Mouse (Mus musculus): Measurements from ENCODE around the gene Syt14. TPM values are rescaled to one million over a fixed set of nuclear protein-coding genes. Genes with fewer than 3 reads are reported as not detected.

Syt14 gene
- polyA plus RNA-seq (2015; fragmentation: Nextera tagmentation; extraction: Ambion mirVana), result 1.6 and 1.7 TPM in 2 replicates

DNA sequence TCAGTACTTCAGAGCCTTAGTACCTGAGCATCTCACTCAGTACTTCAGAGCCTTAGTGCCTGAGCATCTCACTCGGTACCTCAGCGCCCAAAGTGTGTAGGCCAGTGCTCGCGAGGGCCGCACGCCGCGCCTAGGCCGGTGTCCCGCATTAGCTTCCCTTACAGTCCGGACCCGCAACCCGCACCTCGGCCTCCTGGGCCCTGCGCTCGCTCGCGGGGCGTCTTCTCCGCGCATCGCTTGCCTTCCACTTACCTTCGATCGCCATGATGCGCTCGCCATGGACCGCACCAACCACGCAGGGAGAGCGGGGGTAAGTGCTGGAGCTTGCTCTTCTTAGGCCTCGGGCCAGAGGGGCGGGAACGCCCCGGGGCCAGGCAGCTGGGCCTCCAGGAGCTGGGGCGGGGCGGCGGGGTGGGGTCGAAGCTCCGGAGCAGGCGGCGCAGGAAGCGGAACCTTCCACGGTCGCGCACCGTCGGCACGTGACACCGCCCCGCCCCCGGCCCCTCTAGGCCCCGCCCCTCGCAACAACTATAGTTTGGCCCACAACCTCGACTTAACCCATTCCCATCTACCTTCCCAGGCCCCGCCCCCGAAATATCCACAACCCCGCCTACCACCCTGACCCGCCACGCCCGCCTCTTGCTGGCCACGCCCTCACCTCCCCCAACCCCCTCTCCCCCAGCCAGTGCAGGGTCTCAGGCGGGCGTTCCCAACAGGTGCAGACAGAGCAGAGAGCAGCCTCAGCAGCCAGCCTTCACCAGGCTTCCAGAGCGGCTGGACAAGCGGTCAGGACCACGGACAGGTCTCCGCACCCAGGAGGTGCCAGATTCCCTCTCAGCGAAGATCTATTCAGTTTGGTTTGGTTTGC lies at the start of gene Syt14:
Syt14 (minus strand) TSS at position 405 of the 868 bp plus-strand sequence.
- Histone ChIP-seq H3K4me1 (peaks cover 14% of the 10 kb centered on the region), H3K4me3 (replicated peaks) (peak within 1 kb of the TSS; percentile 66), H3K9ac (peak within 1 kb of the TSS; percentile 35; the same call in 1 of the 2 replicates), H3K36me3 (no peaks in the 10 kb centered on the region), H3K27me3 (no peaks in the 10 kb centered on the region; the same call in 1 of the 2 replicates), H3K4me2 (replicated peaks) (peak within 1 kb of the TSS; percentile 95), H3K9me3 (replicated peaks) (no peaks in the 10 kb centered on the region), H3K27ac (replicated peaks) (no peak within 1 kb of the TSS)
- peak; percentile 91 for ATAC-seq (ENCODE audit: insufficient number of reproducible peaks, low FRiP score, low TSS enrichment, low read depth)
- WGBS, result under 1% methylated on average over 67 of the region's 67 CpGs

- WGBS, result 100% methylated on average over 1 of the region's 1 CpGs
Measured at GRCm38 (mm10) chr1:193084016-193084415, 48.4 kb upstream of the Syt14 start.

GRCm38 (mm10) chr1:193083051-193083450 lies 47.5 kb upstream of the Syt14 start:
- H3K4me1 ChIP-seq, result peaks cover 10% of the 10 kb centered on the region
- no peaks in the 10 kb centered on the region for H3K9me3 ChIP-seq (replicated peaks)
- H3K9ac ChIP-seq, result no peak overlapping the region
- 61% methylated on average over 7 of the region's 7 CpGs for WGBS
- H3K27ac ChIP-seq (replicated peaks), result no peak overlapping the region
- no peaks in the 10 kb centered on the region for H3K27me3 ChIP-seq
- ATAC-seq (ENCODE audit: insufficient number of reproducible peaks, low FRiP score, low TSS enrichment, low read depth), result no peak
- no peaks in the 10 kb centered on the region for H3K36me3 ChIP-seq
- H3K4me2 ChIP-seq (replicated peaks), result no peak overlapping the region
- no peak overlapping the region for H3K4me3 ChIP-seq (replicated peaks)

More at GRCm38 (mm10) chr1:193084016-193084415, 48.4 kb upstream of the Syt14 start:
- no peak for ATAC-seq (ENCODE audit: insufficient number of reproducible peaks, low FRiP score, low TSS enrichment, low read depth)
- H3K27me3 ChIP-seq, result no peaks in the 10 kb centered on the region
- no peak overlapping the region for H3K9ac ChIP-seq
- no peak overlapping the region for H3K4me3 ChIP-seq (replicated peaks)
- no peaks in the 10 kb centered on the region for H3K36me3 ChIP-seq
- no peak overlapping the region for H3K4me2 ChIP-seq (replicated peaks)
- no peaks in the 10 kb centered on the region for H3K9me3 ChIP-seq (replicated peaks)
- no peak overlapping the region for H3K27ac ChIP-seq (replicated peaks)
- H3K4me1 ChIP-seq, result peaks cover 10% of the 10 kb centered on the region

DNA sequence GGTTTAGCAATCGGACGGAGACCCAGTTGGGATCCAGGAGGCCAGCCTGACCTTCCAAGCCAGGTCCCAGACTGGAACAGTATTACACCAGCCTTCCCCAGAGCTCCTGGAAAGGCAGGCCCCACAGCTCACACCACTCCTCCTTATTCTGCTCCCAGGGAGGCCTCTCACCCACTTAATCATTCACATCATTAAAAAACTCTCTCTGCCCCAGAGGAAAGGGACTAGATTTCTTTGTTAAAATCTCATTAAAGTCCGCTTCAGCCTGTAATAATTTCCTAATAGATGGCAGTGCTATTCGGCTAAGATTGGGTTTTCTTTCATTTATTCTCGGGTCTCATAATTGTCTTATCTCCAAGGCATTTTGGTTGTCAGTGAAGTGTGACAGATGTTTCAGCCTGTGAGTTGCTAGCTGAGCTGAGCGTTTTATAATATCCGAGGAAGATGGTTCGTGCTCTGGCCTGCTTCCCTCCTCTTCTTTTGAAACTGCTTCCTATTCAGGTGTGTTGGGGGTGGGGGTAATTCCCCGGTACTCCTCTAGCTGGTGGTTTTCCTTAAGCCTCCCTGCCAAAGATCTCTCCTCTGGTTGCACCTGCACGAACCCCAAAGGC lies 46.8 kb upstream of the Syt14 start:
- Histone ChIP-seq H3K27ac (replicated peaks) (no peak overlapping the region), H3K4me2 (replicated peaks) (no peak overlapping the region), H3K27me3 (no peaks in the 10 kb centered on the region), H3K36me3 (no peaks in the 10 kb centered on the region), H3K9me3 (replicated peaks) (no peaks in the 10 kb centered on the region), H3K4me1 (peaks cover 9% of the 10 kb centered on the region), H3K9ac (no peak overlapping the region), H3K4me3 (replicated peaks) (no peak overlapping the region)
- 42% methylated on average over 10 of the region's 10 CpGs for WGBS
- no peak for ATAC-seq (ENCODE audit: insufficient number of reproducible peaks, low FRiP score, low TSS enrichment, low read depth)

DNA sequence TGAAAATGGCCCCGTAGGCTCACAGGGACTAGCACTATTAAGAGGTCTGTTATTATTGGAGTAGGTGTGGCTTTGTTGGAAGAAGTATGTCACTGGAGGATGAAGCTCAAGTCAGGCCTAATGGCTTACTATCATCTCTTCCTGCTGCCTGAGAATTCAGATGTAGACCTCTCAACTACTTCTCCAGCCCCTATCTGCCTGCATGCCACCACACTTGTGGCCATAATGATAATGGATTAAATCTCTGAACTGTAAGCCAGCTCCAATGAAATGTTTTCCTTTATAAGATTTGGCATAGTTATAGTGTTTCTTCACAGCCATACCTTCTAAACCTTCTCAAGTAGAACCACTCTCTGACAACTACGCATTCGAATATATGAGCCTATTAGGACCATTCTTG lies 27.0 kb upstream of the Syt14 start:
- no peak for ATAC-seq (ENCODE audit: insufficient number of reproducible peaks, low FRiP score, low TSS enrichment, low read depth)
- H3K4me1 ChIP-seq, result no peaks in the 10 kb centered on the region
- H3K4me2 ChIP-seq (replicated peaks), result no peak overlapping the region
- H3K27me3 ChIP-seq, result no peaks in the 10 kb centered on the region
- no peak overlapping the region for H3K9ac ChIP-seq
- 92% methylated on average over 3 of the region's 3 CpGs for WGBS
- H3K27ac ChIP-seq (replicated peaks), result no peak overlapping the region
- no peaks in the 10 kb centered on the region for H3K36me3 ChIP-seq
- H3K9me3 ChIP-seq (replicated peaks), result no peaks in the 10 kb centered on the region
- H3K4me3 ChIP-seq (replicated peaks), result no peak overlapping the region

DNA sequence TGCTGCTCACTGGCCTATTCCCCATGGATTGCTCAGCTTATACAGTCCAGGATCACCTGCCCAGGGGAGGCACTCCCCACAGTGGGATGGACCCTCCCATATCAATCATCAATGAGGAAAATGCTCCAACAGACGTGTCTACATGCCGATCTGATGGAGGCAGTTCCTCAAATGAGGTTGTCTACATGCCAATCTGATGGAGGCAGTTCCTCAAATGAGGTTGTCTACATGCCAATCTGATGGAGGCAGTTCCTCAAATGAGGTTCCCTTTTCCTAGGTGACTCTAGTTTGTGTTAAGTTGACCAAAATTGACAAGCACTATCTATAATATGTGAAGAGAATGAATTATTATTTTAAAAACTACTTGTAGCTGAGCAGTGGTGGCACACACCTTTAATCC lies 24.6 kb upstream of the Syt14 start:
- Histone ChIP-seq H3K9ac (no peak overlapping the region), H3K36me3 (no peaks in the 10 kb centered on the region), H3K27me3 (no peaks in the 10 kb centered on the region), H3K4me2 (replicated peaks) (no peak overlapping the region), H3K4me3 (replicated peaks) (no peak overlapping the region), H3K9me3 (replicated peaks) (no peaks in the 10 kb centered on the region), H3K4me1 (no peaks in the 10 kb centered on the region), H3K27ac (replicated peaks) (no peak overlapping the region)
- 79% methylated on average over 2 of the region's 2 CpGs for WGBS
- ATAC-seq (ENCODE audit: insufficient number of reproducible peaks, low FRiP score, low TSS enrichment, low read depth), result no peak

DNA sequence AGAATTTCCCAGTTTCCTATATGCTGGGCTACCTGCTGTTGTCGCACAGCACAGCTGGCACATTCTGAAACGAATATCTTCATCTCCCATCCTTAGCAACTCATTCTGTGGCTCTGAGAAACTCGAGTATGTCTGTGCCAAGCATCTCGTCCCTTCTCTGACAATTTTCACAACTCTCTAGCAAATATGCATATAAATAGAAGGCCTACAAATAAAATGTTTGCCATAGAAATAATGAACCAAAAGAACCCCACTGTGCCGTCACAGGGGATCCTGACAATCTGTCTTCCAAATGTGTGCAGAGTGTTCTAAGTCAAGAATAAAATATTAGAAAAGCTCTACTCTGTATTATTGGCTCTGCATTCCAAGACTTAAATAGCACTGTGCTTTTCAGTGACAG lies 24.0 kb upstream of the Syt14 start:
- ATAC-seq (ENCODE audit: insufficient number of reproducible peaks, low FRiP score, low TSS enrichment, low read depth), result no peak
- Histone ChIP-seq H3K9me3 (replicated peaks) (no peaks in the 10 kb centered on the region), H3K36me3 (no peaks in the 10 kb centered on the region), H3K27ac (replicated peaks) (no peak overlapping the region), H3K4me2 (replicated peaks) (no peak overlapping the region), H3K4me1 (no peaks in the 10 kb centered on the region), H3K27me3 (no peaks in the 10 kb centered on the region), H3K4me3 (replicated peaks) (no peak overlapping the region), H3K9ac (no peak overlapping the region)
- 64% methylated on average over 5 of the region's 5 CpGs for WGBS

- no peak for ATAC-seq (ENCODE audit: insufficient number of reproducible peaks, low FRiP score, low TSS enrichment, low read depth)
- no peak overlapping the region for H3K9ac ChIP-seq
- 35% methylated on average over 5 of the region's 5 CpGs for WGBS
- H3K27ac ChIP-seq (replicated peaks), result no peak overlapping the region
- H3K4me2 ChIP-seq (replicated peaks), result no peak overlapping the region
- H3K9me3 ChIP-seq (replicated peaks), result no peaks in the 10 kb centered on the region
- H3K36me3 ChIP-seq, result no peaks in the 10 kb centered on the region
- H3K4me3 ChIP-seq (replicated peaks), result no peak overlapping the region
- no peaks in the 10 kb centered on the region for H3K4me1 ChIP-seq
- H3K27me3 ChIP-seq, result no peaks in the 10 kb centered on the region
Measured at GRCm38 (mm10) chr1:193054401-193054800, 18.8 kb upstream of the Syt14 start.

DNA sequence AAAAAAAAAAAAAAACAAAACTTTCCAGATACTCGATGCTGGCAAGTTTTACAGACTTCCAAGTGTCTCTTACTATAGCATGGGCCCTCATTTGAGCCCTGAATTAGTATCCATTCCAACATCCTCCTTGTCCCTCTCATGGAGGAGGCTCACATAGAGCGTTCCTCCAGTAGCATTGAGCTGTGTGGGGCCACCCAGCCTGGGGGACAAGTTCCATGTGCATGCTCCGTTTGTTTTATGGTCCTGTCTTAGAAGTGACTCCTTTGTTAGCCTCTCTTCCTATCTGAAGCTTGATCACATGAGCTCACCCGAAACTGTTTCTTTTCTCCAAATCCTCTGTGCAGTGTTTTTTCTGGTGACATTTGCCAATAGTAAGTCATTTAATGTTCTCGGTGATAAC lies 17.5 kb upstream of the Syt14 start:
- no peaks in the 10 kb centered on the region for H3K9me3 ChIP-seq (replicated peaks)
- no peaks in the 10 kb centered on the region for H3K36me3 ChIP-seq
- no peak for ATAC-seq (ENCODE audit: insufficient number of reproducible peaks, low FRiP score, low TSS enrichment, low read depth)
- no peaks in the 10 kb centered on the region for H3K27me3 ChIP-seq
- H3K27ac ChIP-seq (replicated peaks), result no peak overlapping the region
- H3K4me2 ChIP-seq (replicated peaks), result no peak overlapping the region
- H3K4me3 ChIP-seq (replicated peaks), result no peak overlapping the region
- H3K4me1 ChIP-seq, result no peaks in the 10 kb centered on the region
- WGBS, result 74% methylated on average over 5 of the region's 5 CpGs
- H3K9ac ChIP-seq, result no peak overlapping the region

- no peaks in the 10 kb centered on the region for H3K36me3 ChIP-seq
- no peak overlapping the region for H3K4me2 ChIP-seq (replicated peaks)
- 85% methylated on average over 4 of the region's 4 CpGs for WGBS
- no peak overlapping the region for H3K9ac ChIP-seq
- H3K27me3 ChIP-seq, result no peaks in the 10 kb centered on the region
- H3K27ac ChIP-seq (replicated peaks), result no peak overlapping the region
- H3K4me3 ChIP-seq (replicated peaks), result no peak overlapping the region
- no peaks in the 10 kb centered on the region for H3K9me3 ChIP-seq (replicated peaks)
- no peak for ATAC-seq (ENCODE audit: insufficient number of reproducible peaks, low FRiP score, low TSS enrichment, low read depth)
- H3K4me1 ChIP-seq, result no peaks in the 10 kb centered on the region
Measured at GRCm38 (mm10) chr1:193047616-193048015, 12.0 kb upstream of the Syt14 start.

- ATAC-seq (ENCODE audit: insufficient number of reproducible peaks, low FRiP score, low TSS enrichment, low read depth), result no peak
- H3K27me3 ChIP-seq, result no peaks in the 10 kb centered on the region
- no peak overlapping the region for H3K4me3 ChIP-seq (replicated peaks)
- no peaks in the 10 kb centered on the region for H3K36me3 ChIP-seq
- no peak overlapping the region for H3K9ac ChIP-seq
- WGBS, result 74% methylated on average over 3 of the region's 3 CpGs
- H3K4me1 ChIP-seq, result no peaks in the 10 kb centered on the region
- no peaks in the 10 kb centered on the region for H3K9me3 ChIP-seq (replicated peaks)
- H3K27ac ChIP-seq (replicated peaks), result no peak overlapping the region
- H3K4me2 ChIP-seq (replicated peaks), result no peak overlapping the region
Measured at GRCm38 (mm10) chr1:193042760-193043295, 7.3 kb upstream of the Syt14 start.
